8 mouse cellular contexts compared by ENCODE assay signal in genomic region chr17:29491591-29492268, GRCm38 (mm10). TPM values are rescaled to one million over a fixed set of nuclear protein-coding genes. Genes with fewer than 3 reads are reported as not detected.
DNase-seq lines count a peak whose midpoint lies in the region; ATAC-seq lines count a peak whose summit lies in the region.

No protein-coding gene starts in this region.

- peak overlapping the region; percentile 95 for H3K4me2 ChIP-seq in forebrain, embryonic 11.5 days (ENCODE audit: low read depth, low read length, severe bottlenecking)

- DNase-seq in NIH3T3 (ENCODE audit: low read depth), result peak; percentile 64
- DNase-seq in brain, adult 2 months (ENCODE audit: low read depth, low spot score), result peak; percentile 58
- peak; percentile 79 for DNase-seq in forebrain, embryonic 11.5 days (ENCODE audit: low spot score)
- DNase-seq in heart, postnatal 25 days (ENCODE audit: low spot score), result peak; percentile 35
- peak; percentile 22 to 53 for DNase-seq in layer of hippocampus, postnatal 10 days (ENCODE audit: low spot score in 2 of 2)
- DNase-seq in lung, postnatal 25 days (ENCODE audit: low spot score), result peak; percentile 67
- DNase-seq in right cerebral cortex, postnatal 4 days, result peak; percentile 31

- H3K27ac ChIP-seq in forebrain, embryonic 11.5 days (ENCODE audit: low read depth, low read length), result peak overlapping the region; percentile 89

- H3K9me3 ChIP-seq in forebrain, embryonic 11.5 days (ENCODE audit: control insufficient read depth, low read length), result no peaks in the 10 kb centered on the region

- peak; percentile 8; the same call in 1 of the 2 replicates for ATAC-seq in forebrain, embryonic 11.5 days (replicated peaks; ENCODE audit: low FRiP score)
- no peak for ATAC-seq in activated CD4-positive, CD25-positive, alpha-beta regulatory T cell, adult 4 months

- WGBS in forebrain, embryonic 11.5 days, result under 1% methylated on average over 48 of the region's 48 CpGs

- H3K4me1 ChIP-seq in forebrain, embryonic 11.5 days (replicated peaks; ENCODE audit: control insufficient read depth, insufficient read depth, low read length), result peaks cover 10% of the 10 kb centered on the region

- no peaks in the 10 kb centered on the region; the same call in 1 of the 2 replicates for H3K27me3 ChIP-seq in forebrain, embryonic 11.5 days (ENCODE audit: control insufficient read depth, insufficient read depth, low read length)

- H3K4me3 ChIP-seq in forebrain, embryonic 11.5 days (ENCODE audit: low read depth, low read length), result peak overlapping the region; percentile 73

- H3K9ac ChIP-seq in forebrain, embryonic 11.5 days (ENCODE audit: low read length), result peak overlapping the region; percentile 90

- peaks cover 5% of the 10 kb centered on the region; the same call in 1 of the 2 replicates for H3K36me3 ChIP-seq in forebrain, embryonic 11.5 days (ENCODE audit: control insufficient read depth, insufficient read depth, low read length)

- intact Hi-C loops in heart, postnatal 25 days (cut with DNase I), result loop anchor here (1.0 to 2.0 kb wide), 2 partner anchors 33 to 94 kb away; no protein-coding TSS in a partner anchor

RNA-seq across cellular contexts. Expression of gene Pim1, which starts 1.2 kb away (rescaled TPM):
- 21.1 and 22.5 TPM in 2 replicates for polyA plus RNA-seq in forebrain, embryonic 11.5 days (2014; fragmentation: Nextera tagmentation; extraction: Ambion mirVana)
- total RNA-seq in heart, postnatal 25 days (2021), result 10 to 100 TPM; 22.1 to 32.7 TPM
- total RNA-seq in layer of hippocampus, postnatal 10 days (2021), result 1 to 10 TPM; 3.5 to 4.0 TPM
- 100 to 1,000 TPM; 291 to 376 TPM for polyA plus RNA-seq in activated CD4-positive, CD25-positive, alpha-beta regulatory T cell, adult 4 months (2017; shearing (Covaris generic))

RNA-seq across cellular contexts. Expression of gene Gm17657, which starts 57.7 kb away (rescaled TPM):
- polyA plus RNA-seq in forebrain, embryonic 11.5 days (2014; fragmentation: Nextera tagmentation; extraction: Ambion mirVana), result not detected in 2 replicates
- total RNA-seq in heart, postnatal 25 days (2021), result not detected
- total RNA-seq in layer of hippocampus, postnatal 10 days (2021), result not detected
- under 1 TPM in 1 of 2 experiments, not detected in 1; 0.29 TPM for polyA plus RNA-seq in activated CD4-positive, CD25-positive, alpha-beta regulatory T cell, adult 4 months (2017; shearing (Covaris generic))

RNA-seq across cellular contexts. Expression of gene Tbc1d22b, which starts 57.9 kb away (rescaled TPM):
- polyA plus RNA-seq in forebrain, embryonic 11.5 days (2014; fragmentation: Nextera tagmentation; extraction: Ambion mirVana), result 20.9 and 21.9 TPM in 2 replicates
- 10 to 100 TPM; 12.7 to 13.3 TPM for total RNA-seq in heart, postnatal 25 days (2021)
- 10 to 100 TPM; 40.1 to 46.0 TPM for total RNA-seq in layer of hippocampus, postnatal 10 days (2021)
- polyA plus RNA-seq in activated CD4-positive, CD25-positive, alpha-beta regulatory T cell, adult 4 months (2017; shearing (Covaris generic)), result 10 to 100 TPM; 11.5 to 14.2 TPM

Comparison
In these comparisons a context has a peak if more than half of its experiments do, and no peak if none do; other contexts are left out.
1. RNA of gene Pim1, which starts 1.2 kb away (total RNA-seq): 22.1 to 32.7 TPM in heart, postnatal 25 days; 3.5 to 4.0 TPM in layer of hippocampus, postnatal 10 days; every median in the first group is over 4 times any median in the second.
2. Peak in every context shown above with its lines, with median percentiles within 50 percentile points of each other: DNase-seq.